Mouse (Mus musculus) heart, adult 2 months (tissue): ENCODE measurements around the gene Ddx18. TPM values are rescaled to one million over a fixed set of nuclear protein-coding genes. Genes with fewer than 3 reads are reported as not detected.

Source experiments
- DNase-seq, 2 experiments: peaks; one replicate each; pipeline ENCODE4 v3.0.0; 2021
- H3K27ac ChIP-seq: fragments of 200-600 bp; 2 replicates; pipeline ENCODE4 v1.8.1; 2022
- H3K27me3 ChIP-seq: fragments of 200-500 bp; 2 replicates; pipeline ENCODE4 v1.6.1; 2012; ENCODE audit warnings: mild to moderate bottlenecking, low read length, inconsistent platforms, mixed read lengths; ENCODE audit not compliant: control insufficient read depth, insufficient read depth
- H3K36me3 ChIP-seq: fragments of 200-500 bp; 2 replicates; pipeline ENCODE4 v1.6.1; 2012; ENCODE audit warnings: low read length, inconsistent platforms; ENCODE audit not compliant: control insufficient read depth, insufficient read depth
- H3K4me1 ChIP-seq: fragments of 200-500 bp; 2 replicates; pipeline ENCODE4 v1.6.1; 2011; ENCODE audit warnings: low read length; ENCODE audit not compliant: control insufficient read depth, insufficient read depth
- H3K4me3 ChIP-seq: fragments of 200-600 bp; 2 replicates; pipeline ENCODE4 v1.8.1; 2022
- H3K79me2 ChIP-seq: fragments of 200-500 bp; replicated peaks from 2 replicates; pipeline ENCODE4 v1.6.1; 2012; ENCODE audit warnings: mild to moderate bottlenecking, inconsistent platforms, low read length, moderate library complexity, mixed read lengths; ENCODE audit not compliant: control insufficient read depth, insufficient read depth
- H3K9ac ChIP-seq: fragments of 200-500 bp; 2 replicates; pipeline ENCODE4 v1.6.1; 2012; ENCODE audit warnings: low read depth, mild to moderate bottlenecking, control low read depth, inconsistent platforms, low read length, mixed read lengths
- CTCF ChIP-seq: fragments of 200-600 bp; IDR thresholded peaks from 2 replicates; pipeline ENCODE4 v1.8.1; 2022; ENCODE audit warnings: antibody characterized with exemption, mild to moderate bottlenecking, moderate library complexity
- EP300 ChIP-seq: fragments of 200-500 bp; IDR thresholded peaks from 2 replicates; pipeline ENCODE4 v1.6.1; 2011; ENCODE audit warnings: low read depth, low read length, control low read depth; ENCODE audit not compliant: insufficient read depth
- POLR2A ChIP-seq: fragments of 200-500 bp; IDR thresholded peaks from 2 replicates; pipeline ENCODE4 v1.6.1; 2011; ENCODE audit warnings: mild to moderate bottlenecking, low read depth, low read length, control low read depth; ENCODE audit not compliant: insufficient read depth
- WGBS: fragments of 180-500 bp; shearing (Covaris S2); methylation state at CpG from one replicate; pipeline ENCODE4 v1.1.7; 2018; 5-methylcytosine and 5-hydroxymethylcytosine counted together
- intact Hi-C: fragments of 180-260 bp; cut with DNase I; formaldehyde crosslinking; loops from one replicate; pipeline ENCODE4 v1.15.1; 2025
- polyA plus RNA-seq: library from polyadenylated mRNA; depleted of rRNA; stranded (reverse); fragments of >200 nt; gene quantifications from 2 replicates; pipeline ENCODE4 v1.2.3, GENCODE M21; 2012; rRNA removed
- total RNA-seq, 2 experiments: library from RNA; stranded (reverse); gene quantifications; 2 replicates each; pipeline ENCODE4 v1.2.3; 2021

Gene Ddx18
- total and polyA plus RNA-seq, 3 experiments, result 18.1 to 21.3 (median 19.1) TPM

GRCm38 (mm10) chr1:121518609-121519008 lies 49.2 kb downstream of the Ddx18 start:
- Histone ChIP-seq H3K4me3 (no peak overlapping the region), H3K27ac (no peak overlapping the region), H3K79me2 (no peaks in the 10 kb centered on the region), H3K27me3 (no peaks in the 10 kb centered on the region), H3K4me1 (no peaks in the 10 kb centered on the region), H3K9ac (no peak overlapping the region), H3K36me3 (no peaks in the 10 kb centered on the region)
- intact Hi-C loops, result no loop called here
- WGBS, result 63% methylated on average over 1 of the region's 1 CpGs
- DNase-seq, result no peak
- TF ChIP-seq CTCF, result no peak
- no peak for TF ChIP-seq POLR2A
- no peak for TF ChIP-seq EP300

DNA sequence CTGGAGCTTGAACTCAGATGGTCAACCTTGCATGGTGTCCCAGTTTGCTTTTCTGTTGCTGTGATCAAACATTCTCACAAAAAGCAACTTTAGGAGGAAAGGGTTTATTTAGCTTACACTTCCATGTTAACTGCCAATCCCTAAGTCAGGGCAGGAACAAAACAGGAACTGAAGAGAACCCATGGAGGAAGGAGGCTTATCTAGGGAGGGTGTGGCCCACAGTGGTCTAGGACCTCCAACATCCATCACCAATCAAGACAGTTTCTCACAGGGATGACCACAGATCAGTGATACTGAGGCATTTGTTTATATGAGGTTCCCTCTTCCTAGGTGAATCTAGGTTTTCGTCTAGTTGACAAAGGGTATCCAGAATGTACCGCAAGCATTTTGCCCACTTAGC lies 55.8 kb downstream of the Ddx18 start:
- DNase-seq, result no peak
- Histone ChIP-seq H3K4me1 (no peaks in the 10 kb centered on the region), H3K79me2 (no peaks in the 10 kb centered on the region), H3K27me3 (no peaks in the 10 kb centered on the region), H3K9ac (no peak overlapping the region), H3K27ac (no peak overlapping the region), H3K36me3 (no peaks in the 10 kb centered on the region), H3K4me3 (no peak overlapping the region)
- 90% methylated on average over 2 of the region's 2 CpGs for WGBS
- intact Hi-C loops, result no loop called here
- TF ChIP-seq CTCF (no peak), POLR2A (no peak), EP300 (no peak)

- no peaks in the 10 kb centered on the region for H3K79me2 ChIP-seq
- DNase-seq, result no peak
- no peaks in the 10 kb centered on the region for H3K4me1 ChIP-seq
- H3K27ac ChIP-seq, result no peak overlapping the region
- intact Hi-C loops, result no loop called here
- no peak overlapping the region for H3K4me3 ChIP-seq
- 24% methylated on average over 2 of the region's 2 CpGs for WGBS
- no peaks in the 10 kb centered on the region for H3K36me3 ChIP-seq
- no peak for TF ChIP-seq POLR2A
- no peak for TF ChIP-seq CTCF
- no peak for TF ChIP-seq EP300
- H3K27me3 ChIP-seq, result no peaks in the 10 kb centered on the region
- no peak overlapping the region for H3K9ac ChIP-seq
Observed at GRCm38 (mm10) chr1:121511186-121511585, 56.6 kb downstream of the Ddx18 start.

GRCm38 (mm10) chr1:121510420-121511140 lies 57.2 kb downstream of the Ddx18 start:
- Histone ChIP-seq H3K79me2 (no peaks in the 10 kb centered on the region), H3K4me1 (no peaks in the 10 kb centered on the region), H3K4me3 (no peak overlapping the region), H3K27me3 (no peaks in the 10 kb centered on the region), H3K27ac (no peak overlapping the region), H3K9ac (no peak overlapping the region), H3K36me3 (no peaks in the 10 kb centered on the region)
- intact Hi-C loops, result no loop called here
- WGBS, result 80% methylated on average over 19 of the region's 19 CpGs
- no peak for DNase-seq
- TF ChIP-seq CTCF, result no peak
- no peak for TF ChIP-seq POLR2A
- no peak for TF ChIP-seq EP300

DNA sequence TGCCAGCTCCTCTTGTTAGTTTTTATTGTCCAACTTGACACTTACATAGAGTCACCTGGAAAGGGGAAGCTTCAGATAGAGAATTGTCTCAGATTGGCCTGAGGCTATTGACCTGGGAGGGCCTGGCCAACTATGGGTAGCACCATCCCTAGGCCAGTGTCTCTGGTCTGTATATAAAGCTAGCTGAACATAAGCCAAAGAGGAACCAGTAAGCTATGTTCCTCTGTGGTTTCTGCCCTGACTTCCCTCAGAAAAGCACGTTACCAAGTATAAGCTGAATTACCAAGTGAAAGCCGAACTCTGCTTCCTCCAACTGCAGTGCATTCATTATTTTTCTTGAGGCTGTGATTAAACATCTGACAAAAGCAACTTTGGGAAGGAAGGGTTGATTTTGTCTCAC lies 59.1 kb downstream of the Ddx18 start:
- no peak overlapping the region for H3K4me3 ChIP-seq
- intact Hi-C loops, result no loop called here
- 94% methylated on average over 2 of the region's 2 CpGs for WGBS

More for the DNA sequence above, 59.1 kb downstream of the Ddx18 start:
- H3K9ac ChIP-seq, result no peak overlapping the region
- H3K4me1 ChIP-seq, result no peaks in the 10 kb centered on the region
- H3K27ac ChIP-seq, result no peak overlapping the region
- H3K79me2 ChIP-seq, result no peaks in the 10 kb centered on the region
- H3K27me3 ChIP-seq, result no peaks in the 10 kb centered on the region
- TF ChIP-seq CTCF (no peak), EP300 (no peak), POLR2A (no peak)
- no peaks in the 10 kb centered on the region for H3K36me3 ChIP-seq
- no peak for DNase-seq

Other genes starting within 250 kb of the Ddx18 start
- 10 to 100 TPM; 55.0 to 69.5 TPM for gene Insig2, start 235.4 kb downstream of the Ddx18 start, total RNA-seq
- 42.5 and 76.5 TPM in 2 replicates for gene Insig2, start 235.4 kb downstream of the Ddx18 start, polyA plus RNA-seq
- gene Ccdc93, start 136.9 kb downstream of the Ddx18 start, total RNA-seq, result 10 to 100 TPM; 14.0 to 15.1 TPM
- 4.8 and 14.5 TPM in 2 replicates for gene Ccdc93, start 136.9 kb downstream of the Ddx18 start, polyA plus RNA-seq
- gene Htr5b, start 39.5 kb downstream of the Ddx18 start, total RNA-seq, result not detected
- not detected in 2 replicates for gene Htr5b, start 39.5 kb downstream of the Ddx18 start, polyA plus RNA-seq